Mouse (Mus musculus): ENCODE measurements around the gene 1700014D04Rik. TPM values are rescaled to one million over a fixed set of nuclear protein-coding genes. Genes with fewer than 3 reads are reported as not detected.

The 1700014D04Rik gene
- total and polyA plus RNA-seq, 3 experiments: not detected

- Histone ChIP-seq H3K9ac (ENCODE audit: insufficient read depth, low read depth) (peak within 1 kb of the TSS; percentile 93), H3K9me3 (replicated peaks; ENCODE audit: low read length) (no peaks in the 10 kb centered on the region), H3K79me2 (replicated peaks; ENCODE audit: control insufficient read depth, extremely low read depth, insufficient read depth, poor library complexity, severe bottlenecking) (peaks cover 27% of the 10 kb centered on the region), H3K36me3 (replicated peaks in 1 of 2; ENCODE audit: control insufficient read depth in 1 of 2, insufficient read depth in 1 of 2, low read length in 1 of 2) (peaks cover 14 to 46% of the 10 kb centered on the region in 2 experiments), H3K4me1 (ENCODE audit: control insufficient read depth in 1 of 2, insufficient read depth in 2 of 2) (peaks cover 9 to 32% of the 10 kb centered on the region in 2 experiments; a peak in 3 of 4 replicates), H3K4me2 (ENCODE audit: insufficient read depth, low read depth, poor library complexity, severe bottlenecking) (peak within 1 kb of the TSS; percentile 99), H3K27ac (ENCODE audit: insufficient read depth, low read depth) (peak within 1 kb of the TSS; percentile 91), H3K27me3 (replicated peaks) (no peaks in the 10 kb centered on the region), H3K4me3 (replicated peaks in 1 of 3; ENCODE audit: low read depth in 2 of 3, low read length in 2 of 3, poor library complexity in 1 of 3) (peak within 1 kb of the TSS; percentile 93 to 99 (median 94))
- DNase-seq (ENCODE audit: extremely low read depth): peak; percentile 98
- no peak; the same call in none of the 2 replicates for TF ChIP-seq MEF2A (IDR thresholded peaks at IDR 0.05; ENCODE audit: borderline replicate concordance, low read depth, low read length)
- peak; percentile 74; the same call in 1 of the 2 replicates for TF ChIP-seq CHD2 (IDR thresholded peaks at IDR 0.05; ENCODE audit: low read length)
- TF ChIP-seq TBP (conservative IDR thresholded peaks at IDR 0.05; ENCODE audit: low read depth, low read length): 0 out of 2 replicates have a peak, but pooled peaks have one; percentile 27
- TF ChIP-seq ZC3H11A (IDR thresholded peaks at IDR 0.05; ENCODE audit: low read depth, low read length): no peak
- no peak for TF ChIP-seq JUND (conservative IDR thresholded peaks at IDR 0.05; ENCODE audit: low read depth, low read length)
- peak; percentile 75; the same call in 1 of the 2 replicates for TF ChIP-seq UBTF (IDR thresholded peaks at IDR 0.05; ENCODE audit: low read depth, low read length)
- TF ChIP-seq POLR2A (IDR thresholded peaks at IDR 0.05; ENCODE audit: low read depth, low read length): peak; percentile 72
- no peak for TF ChIP-seq MAFK (IDR thresholded peaks at IDR 0.05; ENCODE audit: insufficient replicate concordance, low read length)
- peak; percentile 80 for TF ChIP-seq NELFE (IDR thresholded peaks at IDR 0.05; ENCODE audit: low read depth, low read length)
- no peak for TF ChIP-seq CTCF (conservative IDR thresholded peaks at IDR 0.05 in 1 of 2, IDR thresholded peaks at IDR 0.05 in 1 of 2; ENCODE audit: low read depth in 2 of 2, low read length in 2 of 2)
- peak; percentile 42; the same call in 1 of the 2 replicates for TF ChIP-seq EP300 (IDR thresholded peaks at IDR 0.05; ENCODE audit: low read length)
- peak; percentile 84 for TF ChIP-seq HCFC1 (IDR thresholded peaks at IDR 0.05; ENCODE audit: low read depth, low read length)
- no peak; the same call in 1 of the 2 replicates for TF ChIP-seq RCOR1 (conservative IDR thresholded peaks at IDR 0.05; ENCODE audit: low read depth, low read length)
- no peak for TF ChIP-seq JUN (IDR thresholded peaks at IDR 0.05; ENCODE audit: insufficient read depth, low read depth, low read length)
- no peak for TF ChIP-seq CHD1 (IDR thresholded peaks at IDR 0.05; ENCODE audit: low read depth, low read length)
- peak; percentile 95 for TF ChIP-seq TCF12 (IDR thresholded peaks at IDR 0.05; ENCODE audit: low read depth, low read length)
- TF ChIP-seq SMC3 (IDR thresholded peaks at IDR 0.05; ENCODE audit: low read depth, low read length): no peak
- TF ChIP-seq BHLHE40 (IDR thresholded peaks at IDR 0.05; ENCODE audit: low read depth, low read length): peak; percentile 41; the same call in 1 of the 2 replicates
- peak; percentile 70; the same call in 1 of the 2 replicates for TF ChIP-seq KAT2A (IDR thresholded peaks at IDR 0.05; ENCODE audit: insufficient replicate concordance, low read length)
- TF ChIP-seq MXI1 (IDR thresholded peaks at IDR 0.05; ENCODE audit: low read depth, low read length): peak; percentile 75
- TF ChIP-seq GABPA (IDR thresholded peaks at IDR 0.05; ENCODE audit: insufficient replicate concordance, low read depth, low read length): peak; percentile 29; the same call in 1 of the 2 replicates
- TF ChIP-seq POLR2AphosphoS2 (IDR thresholded peaks at IDR 0.05; ENCODE audit: low read depth, low read length): peak; percentile 61; the same call in 1 of the 2 replicates
- no peak for TF ChIP-seq USF1 (IDR thresholded peaks at IDR 0.05; ENCODE audit: low read depth, low read length)
- no peak for TF ChIP-seq ZKSCAN1 (IDR thresholded peaks at IDR 0.05; ENCODE audit: borderline replicate concordance, low read depth, low read length)
- peak; percentile 93 for TF ChIP-seq NRF1 (IDR thresholded peaks at IDR 0.05; ENCODE audit: low read depth, low read length)
- TF ChIP-seq USF2 (conservative IDR thresholded peaks at IDR 0.05; ENCODE audit: low read depth, low read length): no peak
- peak; percentile 74 for TF ChIP-seq ZMIZ1 (IDR thresholded peaks at IDR 0.05; ENCODE audit: low read depth, low read length)
- TF ChIP-seq MAZ (IDR thresholded peaks at IDR 0.05; ENCODE audit: low read depth, low read length): no peak; the same call in 1 of the 2 replicates
- TF ChIP-seq PAX5 (IDR thresholded peaks at IDR 0.05; ENCODE audit: low read length): no peak
- TF ChIP-seq E2F4 (IDR thresholded peaks at IDR 0.05; ENCODE audit: insufficient replicate concordance, low read depth, low read length): no peak
- peak; percentile 72 for TF ChIP-seq ETS1 (conservative IDR thresholded peaks at IDR 0.05; ENCODE audit: low read depth, low read length)
- peak; percentile 98 for TF ChIP-seq ELF1 (IDR thresholded peaks at IDR 0.05; ENCODE audit: low read depth, low read length)
- TF ChIP-seq RAD21 (IDR thresholded peaks at IDR 0.05; ENCODE audit: low read depth, low read length): no peak
- peak; percentile 81 for TF ChIP-seq SIN3A (IDR thresholded peaks at IDR 0.05; ENCODE audit: low read length)
- no peak for TF ChIP-seq ZNF384 (IDR thresholded peaks at IDR 0.05; ENCODE audit: low read depth, low read length)
- TF ChIP-seq MYC (IDR thresholded peaks at IDR 0.05; ENCODE audit: low read depth, low read length): peak; percentile 54; the same call in 1 of the 2 replicates
- peak; percentile 57; the same call in 1 of the 2 replicates for TF ChIP-seq MAX (IDR thresholded peaks at IDR 0.05; ENCODE audit: low read length)
- peak; percentile 57 for TF ChIP-seq IRF4 (IDR thresholded peaks at IDR 0.05; ENCODE audit: low read depth, low read length)
- dilution Hi-C loops (cut with MboI; ENCODE audit: extremely low pct_ligation_motif_present, extremely low pct_unique_long_range_greater_than_20kb, low sequenced_read_pairs) (no loop called here), in situ Hi-C loops (cut with MboI; ENCODE audit: low pct_ligation_motif_present, low pct_unique_long_range_greater_than_20kb, low sequenced_read_pairs) (no loop called here)
These were observed 23.0 kb upstream of the 1700014D04Rik start, which contains the start of gene Isca1 for GRCm38 (mm10) chr13:59769296-59770163. Isca1 (minus strand) TSS chr13:59769810.
